In the genomic region with DNA sequence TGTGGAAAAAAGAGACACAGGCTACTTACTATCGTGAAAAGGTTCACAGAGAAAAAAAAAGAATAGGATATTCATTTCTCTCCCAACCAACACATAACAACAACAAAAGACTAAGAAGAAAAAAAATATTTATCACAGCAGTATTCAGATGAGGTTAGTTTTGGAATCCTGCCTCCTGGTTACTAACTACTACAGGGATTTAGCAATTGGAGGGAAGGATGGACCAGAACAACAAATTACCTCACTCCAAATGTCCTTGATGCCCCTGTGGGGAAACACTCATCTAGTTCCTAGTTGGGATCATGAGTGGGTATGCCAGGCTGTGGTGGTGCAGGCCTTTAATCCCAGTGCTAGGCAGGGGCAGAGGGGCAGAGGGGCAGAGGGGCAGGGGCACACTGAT, we compare ENCODE assay signal across 25 mouse cellular contexts. TPM values are rescaled to one million over a fixed set of nuclear protein-coding genes. Genes with fewer than 3 reads are reported as not detected.
DNase-seq lines count a peak whose midpoint lies in the region; ATAC-seq and TF ChIP-seq lines count a peak whose summit lies in the region.
"Had no signal": no experiment of that assay in that cellular context is flagged by ENCODE, and none has a peak within 500 bp of the region (broad histone marks: within the 10 kb centered on the region; RNA-seq: fewer than 3 reads in every experiment).

No protein-coding gene starts in this region.

- H3K4me2 ChIP-seq in forebrain, embryonic 13.5 days, result no peak overlapping the region
- H3K4me2 ChIP-seq in forebrain, embryonic 11.5 days (ENCODE audit: low read depth, low read length, severe bottlenecking), result no peak overlapping the region
- no peak overlapping the region for H3K4me2 ChIP-seq in liver, postnatal 0 days (ENCODE audit: low read depth, low read length)
- no peak overlapping the region for H3K4me2 ChIP-seq in liver, embryonic 11.5 days
- H3K4me2 ChIP-seq: embryonic facial prominence, embryonic 13.5 days; forebrain, embryonic 15.5 days; heart, embryonic 12.5 days; heart, embryonic 15.5 days; hindbrain, embryonic 13.5 days; intestine, embryonic 15.5 days had no signal

- DNase-seq in forebrain, embryonic 11.5 days (ENCODE audit: low spot score), result no peak
- no peak for DNase-seq in gastrocnemius, adult 2 months
- DNase-seq in gastrocnemius, adult 8-10 months (ENCODE audit: low spot score in 2 of 2), result no peak
- DNase-seq in liver, postnatal 0 days, result no peak
- no peak for DNase-seq in liver, embryonic 11.5 days (ENCODE audit: low spot score)
- DNase-seq: adrenal gland, postnatal 10 days; cerebellum, adult 11-12 months; cerebellum, adult 8-10 months; cerebellum, postnatal 36 days; gastrocnemius, postnatal 14 days; heart, postnatal 10 days; kidney, adult 11 months had no signal

- ATAC-seq in forebrain, embryonic 13.5 days, result no peak
- no peak for ATAC-seq in forebrain, embryonic 11.5 days (replicated peaks; ENCODE audit: low FRiP score)
- 0 out of 2 replicates have a peak, but pooled peaks have one; percentile 7 for ATAC-seq in liver, postnatal 0 days
- no peak for ATAC-seq in liver, embryonic 11.5 days (replicated peaks; ENCODE audit: low FRiP score)
- ATAC-seq: CD4-positive, CD25-positive, alpha-beta regulatory T cell, adult 4 months; forebrain, embryonic 15.5 days; hindbrain, embryonic 16.5 days; intestine, embryonic 15.5 days had no signal

- H3K27me3 ChIP-seq in forebrain, embryonic 13.5 days, result no peaks in the 10 kb centered on the region
- no peaks in the 10 kb centered on the region for H3K27me3 ChIP-seq in forebrain, embryonic 11.5 days (ENCODE audit: control insufficient read depth, insufficient read depth, low read length)
- H3K27me3 ChIP-seq in liver, postnatal 0 days (ENCODE audit: insufficient read depth, low read length), result no peaks in the 10 kb centered on the region
- no peaks in the 10 kb centered on the region for H3K27me3 ChIP-seq in liver, embryonic 11.5 days (replicated peaks; ENCODE audit: control insufficient read depth, insufficient read depth, low read length)
- H3K27me3 ChIP-seq: embryonic facial prominence, embryonic 13.5 days; forebrain, embryonic 15.5 days; heart, embryonic 12.5 days; heart, embryonic 15.5 days; hindbrain, embryonic 13.5 days; intestine, embryonic 15.5 days had no signal

- TF ChIP-seq EP300 in liver, postnatal 0 days (IDR thresholded peaks at IDR 0.05; ENCODE audit: low read depth), result no peak

- H3K9me3 ChIP-seq in forebrain, embryonic 13.5 days (replicated peaks), result no peaks in the 10 kb centered on the region
- H3K9me3 ChIP-seq in forebrain, embryonic 11.5 days (ENCODE audit: control insufficient read depth, low read length), result no peaks in the 10 kb centered on the region
- H3K9me3 ChIP-seq in liver, postnatal 0 days (ENCODE audit: low read length), result no peaks in the 10 kb centered on the region
- H3K9me3 ChIP-seq in liver, embryonic 11.5 days (ENCODE audit: control insufficient read depth, low read length), result no peaks in the 10 kb centered on the region
- H3K9me3 ChIP-seq: embryonic facial prominence, embryonic 10.5 days; embryonic facial prominence, embryonic 13.5 days; forebrain, embryonic 15.5 days; heart, embryonic 12.5 days; heart, embryonic 15.5 days; intestine, embryonic 15.5 days had no signal

- H3K27ac ChIP-seq in forebrain, embryonic 13.5 days, result no peak overlapping the region
- H3K27ac ChIP-seq in forebrain, embryonic 11.5 days (ENCODE audit: low read depth, low read length), result no peak overlapping the region
- H3K27ac ChIP-seq in gastrocnemius, adult 2 months, result peak overlapping the region; percentile 81
- H3K27ac ChIP-seq in liver, postnatal 0 days (ENCODE audit: low read depth), result peak overlapping the region; percentile 92
- no peak overlapping the region for H3K27ac ChIP-seq in liver, embryonic 11.5 days (ENCODE audit: low read depth, low read length)
- H3K27ac ChIP-seq: heart, embryonic 15.5 days; hindbrain, embryonic 13.5 days; intestine, embryonic 15.5 days had no signal

- intact Hi-C loops in gastrocnemius, adult 2 months (cut with DNase I), result no loop called here

- H3K36me3 ChIP-seq in forebrain, embryonic 13.5 days (ENCODE audit: poor library complexity, severe bottlenecking), result no peaks in the 10 kb centered on the region
- no peaks in the 10 kb centered on the region for H3K36me3 ChIP-seq in forebrain, embryonic 11.5 days (ENCODE audit: control insufficient read depth, insufficient read depth, low read length)
- no peaks in the 10 kb centered on the region for H3K36me3 ChIP-seq in liver, postnatal 0 days (replicated peaks; ENCODE audit: insufficient read depth, low read length)
- H3K36me3 ChIP-seq in liver, embryonic 11.5 days (ENCODE audit: control insufficient read depth, insufficient read depth, low read length), result no peaks in the 10 kb centered on the region
- H3K36me3 ChIP-seq: embryonic facial prominence, embryonic 10.5 days; embryonic facial prominence, embryonic 13.5 days; forebrain, embryonic 10.5 days; forebrain, embryonic 15.5 days; heart, embryonic 12.5 days; heart, embryonic 15.5 days; hindbrain, embryonic 10.5 days; hindbrain, embryonic 13.5 days; intestine, embryonic 15.5 days had no signal

- no peak overlapping the region for H3K4me3 ChIP-seq in forebrain, embryonic 13.5 days
- H3K4me3 ChIP-seq in forebrain, embryonic 11.5 days (ENCODE audit: low read depth, low read length), result no peak overlapping the region
- H3K4me3 ChIP-seq in gastrocnemius, adult 2 months, result no peak overlapping the region
- H3K4me3 ChIP-seq in liver, postnatal 0 days (ENCODE audit: low read depth, low read length), result no peak overlapping the region
- no peak overlapping the region for H3K4me3 ChIP-seq in liver, embryonic 11.5 days (ENCODE audit: low read depth, low read length)
- H3K4me3 ChIP-seq: embryonic facial prominence, embryonic 13.5 days; erythroblast, embryonic 14.5 days; forebrain, embryonic 10.5 days; forebrain, embryonic 15.5 days; heart, embryonic 12.5 days; heart, embryonic 15.5 days; hindbrain, embryonic 10.5 days; hindbrain, embryonic 13.5 days; intestine, embryonic 15.5 days had no signal

- no peak for TF ChIP-seq CTCF in gastrocnemius, adult 2 months (IDR thresholded peaks at IDR 0.05)
- TF ChIP-seq CTCF in liver, postnatal 0 days (IDR thresholded peaks at IDR 0.05; ENCODE audit: low read depth), result no peak

- WGBS in forebrain, embryonic 13.5 days, result 86% methylated on average over 1 of the region's 1 CpGs
- 96% methylated on average over 1 of the region's 1 CpGs for WGBS in forebrain, embryonic 11.5 days
- 78% methylated on average over 1 of the region's 1 CpGs for WGBS in liver, postnatal 0 days (ENCODE audit: insufficient replicate concordance)
- 84% methylated on average over 1 of the region's 1 CpGs for WGBS in liver, embryonic 11.5 days

- H3K9ac ChIP-seq in forebrain, embryonic 13.5 days, result 0 out of 2 replicates have a peak overlapping the region, but pooled peaks have one; percentile 12
- H3K9ac ChIP-seq in forebrain, embryonic 11.5 days (ENCODE audit: low read length), result no peak overlapping the region
- H3K9ac ChIP-seq in liver, postnatal 0 days (replicated peaks), result no peak overlapping the region; the same call in 1 of the 2 replicates
- no peak overlapping the region for H3K9ac ChIP-seq in liver, embryonic 11.5 days (ENCODE audit: low read depth, low read length)
- H3K9ac ChIP-seq: embryonic facial prominence, embryonic 13.5 days; forebrain, embryonic 15.5 days; heart, embryonic 12.5 days; heart, embryonic 15.5 days; hindbrain, embryonic 13.5 days had no signal

- peaks cover 39% of the 10 kb centered on the region for H3K4me1 ChIP-seq in forebrain, embryonic 13.5 days
- peaks cover 12% of the 10 kb centered on the region for H3K4me1 ChIP-seq in forebrain, embryonic 11.5 days (replicated peaks; ENCODE audit: control insufficient read depth, insufficient read depth, low read length)
- peaks cover 34% of the 10 kb centered on the region for H3K4me1 ChIP-seq in liver, postnatal 0 days (ENCODE audit: insufficient read depth)
- peaks cover 32% of the 10 kb centered on the region for H3K4me1 ChIP-seq in liver, embryonic 11.5 days (replicated peaks; ENCODE audit: control insufficient read depth, insufficient read depth, low read length)

RNA-seq across cellular contexts. Expression of a gene that starts 33.2 kb away (rescaled TPM):
- 39.2 and 44.8 TPM in 2 replicates for polyA plus RNA-seq in forebrain, embryonic 13.5 days (2015; fragmentation: Nextera tagmentation; extraction: Ambion mirVana)
- 43.6 and 46.4 TPM in 2 replicates for polyA plus RNA-seq in forebrain, embryonic 11.5 days (2014; fragmentation: Nextera tagmentation; extraction: Ambion mirVana)
- 10 to 100 TPM; 13.8 to 15.1 TPM for total RNA-seq in gastrocnemius, adult 2 months (2021)
- total RNA-seq in gastrocnemius, adult 8-10 months (2022), result 10 to 100 TPM; 12.3 to 15.0 (median 13.6) TPM
- polyA plus RNA-seq in liver, postnatal 0 days (2015; fragmentation: Nextera tagmentation; extraction: Ambion mirVana), result 10.2 and 12.9 TPM in 2 replicates
- 37.6 and 38.8 TPM in 2 replicates for polyA plus RNA-seq in liver, embryonic 11.5 days (2014; fragmentation: Nextera tagmentation; extraction: Ambion mirVana)

RNA-seq across cellular contexts. Expression of a gene that starts 34.2 kb away (rescaled TPM):
- polyA plus RNA-seq in forebrain, embryonic 13.5 days (2015; fragmentation: Nextera tagmentation; extraction: Ambion mirVana), result 32.5 and 40.6 TPM in 2 replicates
- 8.0 and 10.6 TPM in 2 replicates for polyA plus RNA-seq in forebrain, embryonic 11.5 days (2014; fragmentation: Nextera tagmentation; extraction: Ambion mirVana)
- 10 to 100 TPM in 1 of 2 experiments, 1 to 10 TPM in 1; 6.7 to 13.1 TPM for total RNA-seq in gastrocnemius, adult 2 months (2021)
- total RNA-seq in gastrocnemius, adult 8-10 months (2022), result 10 to 100 TPM in 1 of 4 experiments, 1 to 10 TPM in 3; 4.6 to 10.2 (median 5.7) TPM
- polyA plus RNA-seq in liver, postnatal 0 days (2015; fragmentation: Nextera tagmentation; extraction: Ambion mirVana), result 3.4 and 4.1 TPM in 2 replicates
- 3.6 and 3.9 TPM in 2 replicates for polyA plus RNA-seq in liver, embryonic 11.5 days (2014; fragmentation: Nextera tagmentation; extraction: Ambion mirVana)
- polyA plus RNA-seq: CD4-positive, CD25-positive, alpha-beta regulatory T cell, adult 4 months had no signal

Comparison
In these comparisons a context has a peak if more than half of its experiments do, and no peak if none do; other contexts are left out.
1. H3K27ac ChIP-seq: peak in gastrocnemius, adult 2 months (single experiment) and liver, postnatal 0 days (single experiment); none in forebrain, embryonic 13.5 days (single experiment), forebrain, embryonic 11.5 days (single experiment) and liver, embryonic 11.5 days (single experiment).